Mouse (Mus musculus) myocyte (in vitro differentiated cells): Measurements from ENCODE around the gene Adal.

Experiments used
- E2F4 ChIP-seq: IDR thresholded peaks from one replicate; pipeline ENCODE4 v1.6.1; 2011; ENCODE audit warnings: mild to moderate bottlenecking, control low read depth, moderate library complexity; ENCODE audit not compliant: insufficient read depth
- MAX ChIP-seq: IDR thresholded peaks from one replicate; pipeline ENCODE4 v1.6.1; 2011; ENCODE audit warnings: low read depth, mild to moderate bottlenecking, control low read depth
- MYOD1 ChIP-seq, 3 experiments: IDR thresholded peaks; one replicate each; pipeline ENCODE4 v1.6.1; 2011; ENCODE audit warnings: control low read depth in 2 of 3, low read depth in 2 of 3, mild to moderate bottlenecking in 2 of 3, moderate library complexity in 1 of 3; ENCODE audit not compliant: insufficient read length in 2 of 3, control insufficient read depth in 1 of 3
- MYOG ChIP-seq, 3 experiments: IDR thresholded peaks; one replicate each; pipeline ENCODE4 v1.6.1; 2011; ENCODE audit warnings: control low read depth in 2 of 3, low read depth in 2 of 3, mild to moderate bottlenecking in 2 of 3; ENCODE audit not compliant: insufficient read length in 2 of 3, control insufficient read depth in 1 of 3, insufficient read depth in 1 of 3
- POLR2A ChIP-seq: IDR thresholded peaks from one replicate; pipeline ENCODE4 v1.6.1; 2011; ENCODE audit warnings: low read depth, mild to moderate bottlenecking, control low read depth, moderate library complexity; ENCODE audit not compliant: insufficient read length
- POLR2AphosphoS2 ChIP-seq: IDR thresholded peaks from one replicate; pipeline ENCODE4 v1.6.1; 2011; ENCODE audit warnings: low read depth, control low read depth; ENCODE audit not compliant: insufficient read length
- REST ChIP-seq: IDR thresholded peaks from one replicate; pipeline ENCODE4 v1.6.1; 2011; ENCODE audit warnings: mild to moderate bottlenecking, control low read depth, moderate library complexity; ENCODE audit not compliant: insufficient read depth, insufficient read length
- SRF ChIP-seq: IDR thresholded peaks from one replicate; pipeline ENCODE4 v1.6.1; 2011; ENCODE audit warnings: low read depth; ENCODE audit not compliant: control insufficient read depth, insufficient read length
- TCF3 ChIP-seq: IDR thresholded peaks from one replicate; pipeline ENCODE4 v1.6.1; 2011; ENCODE audit warnings: low read depth, control low read depth; ENCODE audit not compliant: insufficient read length
- USF1 ChIP-seq: IDR thresholded peaks from one replicate; pipeline ENCODE4 v1.6.1; 2011; ENCODE audit warnings: low read depth, mild to moderate bottlenecking, control low read depth, moderate library complexity

- no peak for TF ChIP-seq POLR2A
- TF ChIP-seq MAX, result no peak
- no peak for TF ChIP-seq POLR2AphosphoS2
- TF ChIP-seq E2F4, result no peak
- no peak for TF ChIP-seq TCF3
- TF ChIP-seq MYOG (IDR thresholded peaks at IDR 0.05; ENCODE audit: control insufficient read depth in 1 of 3, insufficient read depth in 1 of 3, insufficient read length in 2 of 3, low read depth in 2 of 3), result no peak
- no peak for TF ChIP-seq USF1
- TF ChIP-seq REST, result no peak
- no peak for TF ChIP-seq MYOD1 (IDR thresholded peaks at IDR 0.05; ENCODE audit: control insufficient read depth in 1 of 3, insufficient read length in 2 of 3, low read depth in 2 of 3)
- no peak for TF ChIP-seq SRF
Measured at GRCm38 (mm10) chr2:121170481-121170971, 30.3 kb downstream of the Adal start, which contains the start of gene Tubgcp4.
